Mouse (Mus musculus): ENCODE results near the gene Tox3.

GRCm38 (mm10) chr8:90243957-90244356 is 104.2 kb downstream of the Tox3 start:
- TF ChIP-seq CTCF (IDR thresholded peaks at IDR 0.05; ENCODE audit: insufficient read depth, low read length) (no peak), POLR2A (IDR thresholded peaks at IDR 0.05; ENCODE audit: borderline replicate concordance, extremely low read depth, low read depth, low read length) (no peak)

All from lung, adult 2 months (tissue).